Mouse (Mus musculus) olfactory bulb, adult 2 months (tissue): ENCODE data around the gene Ttc22.

Source experiments
- CTCF ChIP-seq: fragments of 200-500 bp; IDR thresholded peaks from 2 replicates; pipeline ENCODE4 v1.5.1; 2012; ENCODE audit warnings: low read depth, mild to moderate bottlenecking, low read length, moderate library complexity; ENCODE audit not compliant: insufficient read depth
- POLR2A ChIP-seq: fragments of 200-500 bp; IDR thresholded peaks from 2 replicates; pipeline ENCODE4 v1.6.1; 2012; ENCODE audit warnings: mild to moderate bottlenecking, low read depth, low read length, moderate library complexity; ENCODE audit not compliant: insufficient read depth

GRCm38 (mm10) chr4:106596200-106596599 lies 26.0 kb upstream of the Ttc22 start:
- TF ChIP-seq CTCF (no peak), POLR2A (no peak)
